Mouse (Mus musculus) lung, postnatal 0 days (tissue): ENCODE results near the gene Hal. TPM values are rescaled to one million over a fixed set of nuclear protein-coding genes. Genes with fewer than 3 reads are reported as not detected.

ENCODE experiments used
- ATAC-seq: fragments of 200-750 bp; cut with Nextera tagmentation; 2 replicates; pipeline ENCODE4 v1.8.0; 2017; ENCODE audit warnings: moderate library complexity
- DNase-seq: peaks from one replicate; pipeline ENCODE4 v3.0.0-alpha.2; 2016; ENCODE audit warnings: low spot score
- H3K27ac ChIP-seq: fragments of 300-500 bp; sonication (generic); 2 replicates; pipeline ENCODE4 v1.5.1; 2014; ENCODE audit warnings: antibody characterized with exemption, mild to moderate bottlenecking, low read length, mixed read lengths
- H3K27me3 ChIP-seq: fragments of 300-500 bp; sonication (generic); replicated peaks from 2 replicates; pipeline ENCODE4 v1.6.1; 2014; ENCODE audit warnings: low read length, mixed read lengths; ENCODE audit not compliant: insufficient read depth
- H3K36me3 ChIP-seq: fragments of 300-500 bp; sonication (generic); 2 replicates; pipeline ENCODE4 v1.6.1; 2014; ENCODE audit warnings: low read length, mixed read lengths; ENCODE audit not compliant: insufficient read depth
- H3K4me1 ChIP-seq: fragments of 300-500 bp; sonication (generic); 2 replicates; pipeline ENCODE4 v1.6.1; 2014; ENCODE audit warnings: antibody characterized with exemption, low read depth, low read length, mixed read lengths; ENCODE audit not compliant: insufficient read depth
- H3K4me2 ChIP-seq: fragments of 300-500 bp; sonication (generic); replicated peaks from 2 replicates; pipeline ENCODE4 v1.6.1; 2014; ENCODE audit warnings: low read depth, mild to moderate bottlenecking, low read length, moderate library complexity, mixed read lengths
- H3K4me3 ChIP-seq: fragments of 300-500 bp; sonication (generic); 2 replicates; pipeline ENCODE4 v1.5.1; 2014; ENCODE audit warnings: low read depth, low read length
- H3K9ac ChIP-seq: fragments of 300-500 bp; sonication (generic); replicated peaks from 2 replicates; pipeline ENCODE4 v1.6.1; 2014; ENCODE audit warnings: low read depth, mild to moderate bottlenecking
- H3K9me3 ChIP-seq: fragments of 300-500 bp; sonication (generic); 2 replicates; pipeline ENCODE4 v1.6.1; 2016; ENCODE audit warnings: low read length, mixed read lengths
- CTCF ChIP-seq: IDR thresholded peaks from 2 replicates; pipeline ENCODE4 v1.5.1; 2016; ENCODE audit warnings: antibody characterized with exemption, mild to moderate bottlenecking
- EP300 ChIP-seq: IDR thresholded peaks from 2 replicates; pipeline ENCODE4 v1.6.1; 2016; ENCODE audit warnings: antibody characterized with exemption, mild to moderate bottlenecking, control low read depth
- WGBS: fragments of 180-500 bp; shearing (Covaris S2); extraction: QIAGEN DNeasy Blood & Tissue Kit; methylation state at CpG from one replicate; pipeline ENCODE4 v1.1.7; 2014; 5-methylcytosine and 5-hydroxymethylcytosine counted together
- polyA plus RNA-seq: library from polyadenylated mRNA; unstranded; fragments of >200 nt; fragmentation: Nextera tagmentation; extraction: Ambion mirVana; gene quantifications from 2 replicates; pipeline ENCODE4 v1.2.1, GENCODE M21; 2015

Hal gene
- polyA plus RNA-seq, 1 experiment from 2014 or later = not detected

DNA sequence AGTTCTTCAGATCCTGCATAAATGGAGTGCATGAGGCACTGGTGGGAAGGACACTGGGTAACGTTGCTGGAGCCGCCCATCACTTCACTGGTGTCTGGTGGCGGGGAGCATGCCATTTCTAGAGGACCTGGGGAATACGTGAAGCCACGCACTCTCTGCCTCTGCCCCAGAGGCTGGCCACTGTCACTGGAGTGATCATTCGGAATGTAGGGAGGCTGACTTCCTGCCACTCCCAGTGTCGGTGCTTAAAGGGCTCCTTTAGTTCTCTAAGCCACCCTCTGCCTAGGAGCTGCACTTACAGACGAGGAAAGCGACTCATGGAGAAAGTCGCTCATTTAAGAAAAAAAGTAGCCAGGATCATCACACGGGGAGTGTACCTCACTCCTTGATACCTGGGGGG lies 28.5 kb upstream of the Hal start:
- Histone ChIP-seq H3K9me3 (no peaks in the 10 kb centered on the region), H3K27ac (no peak overlapping the region), H3K36me3 (peaks cover 29% of the 10 kb centered on the region), H3K9ac (no peak overlapping the region), H3K4me3 (no peak overlapping the region), H3K27me3 (no peaks in the 10 kb centered on the region), H3K4me1 (no peaks in the 10 kb centered on the region), H3K4me2 (no peak overlapping the region)
- no peak for DNase-seq
- TF ChIP-seq CTCF = no peak
- TF ChIP-seq EP300 = no peak
- WGBS = 78% methylated on average over 11 of the region's 11 CpGs
- no peak for ATAC-seq

DNA sequence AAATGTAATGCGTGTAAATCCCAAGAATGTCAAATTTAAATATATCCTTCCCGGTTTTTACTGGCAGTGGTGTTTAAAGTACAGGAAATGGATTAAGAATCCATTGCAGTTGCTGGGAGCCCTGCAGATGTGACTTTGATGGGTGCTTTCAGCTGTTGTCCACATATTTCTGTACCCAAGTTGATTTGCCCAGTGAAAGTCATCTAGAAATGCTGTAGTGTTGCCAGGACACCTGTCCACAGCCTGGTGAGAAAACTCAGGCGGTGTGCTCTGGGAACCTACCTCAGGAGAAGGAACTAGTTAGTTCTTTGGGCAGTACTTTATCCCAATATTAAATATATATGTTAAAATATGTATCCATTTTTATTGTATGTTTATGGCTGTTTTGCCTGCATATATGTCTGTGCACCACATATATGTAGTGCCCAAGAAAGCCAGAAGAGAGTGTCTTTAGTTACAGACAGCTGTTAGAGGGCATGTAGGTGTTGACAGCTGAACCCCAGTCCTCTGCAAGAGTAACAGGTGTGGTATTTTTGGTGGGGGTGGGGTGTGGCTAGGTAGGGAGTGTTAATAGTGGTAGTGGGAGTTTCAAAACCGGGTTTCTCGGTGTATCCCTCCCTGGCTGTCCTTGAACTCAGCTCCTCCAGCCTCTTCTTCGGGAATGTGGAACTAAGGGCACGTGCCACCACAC lies 25.7 kb upstream of the Hal start:
- 85% methylated on average over 7 of the region's 7 CpGs for WGBS
- Histone ChIP-seq H3K9ac (no peak overlapping the region), H3K27me3 (no peaks in the 10 kb centered on the region), H3K4me3 (no peak overlapping the region), H3K4me1 (no peaks in the 10 kb centered on the region), H3K4me2 (no peak overlapping the region), H3K9me3 (no peaks in the 10 kb centered on the region), H3K36me3 (peaks cover 44% of the 10 kb centered on the region), H3K27ac (no peak overlapping the region)
- TF ChIP-seq CTCF (no peak), EP300 (no peak)
- no peak for ATAC-seq
- DNase-seq = no peak

DNA sequence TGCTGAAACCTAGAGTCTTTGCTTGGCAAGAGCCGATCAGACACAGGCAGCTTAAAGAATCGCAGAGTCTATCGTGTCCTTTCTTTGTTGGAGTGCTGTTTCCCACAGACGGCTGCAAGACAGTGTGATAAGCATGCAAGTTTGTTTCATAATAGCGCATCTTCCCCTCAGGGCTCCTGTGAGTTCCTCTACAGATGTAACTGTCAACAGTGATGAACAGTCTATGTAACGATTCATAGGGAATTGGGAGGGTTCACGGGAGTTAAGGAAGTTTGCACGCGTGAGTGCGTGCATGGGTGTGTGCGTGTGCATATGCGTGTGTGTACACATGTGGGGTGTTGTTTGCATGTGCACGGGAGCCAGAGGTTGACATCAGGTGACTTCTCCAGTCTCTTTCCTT lies 25.0 kb upstream of the Hal start:
- TF ChIP-seq CTCF (no peak), EP300 (no peak)
- 92% methylated on average over 13 of the region's 13 CpGs for WGBS
- Histone ChIP-seq H3K27me3 (no peaks in the 10 kb centered on the region), H3K9ac (no peak overlapping the region), H3K4me3 (no peak overlapping the region), H3K27ac (no peak overlapping the region), H3K9me3 (no peaks in the 10 kb centered on the region), H3K36me3 (peaks cover 44% of the 10 kb centered on the region), H3K4me1 (no peaks in the 10 kb centered on the region), H3K4me2 (no peak overlapping the region)
- ATAC-seq (no peak), DNase-seq (no peak)

DNA sequence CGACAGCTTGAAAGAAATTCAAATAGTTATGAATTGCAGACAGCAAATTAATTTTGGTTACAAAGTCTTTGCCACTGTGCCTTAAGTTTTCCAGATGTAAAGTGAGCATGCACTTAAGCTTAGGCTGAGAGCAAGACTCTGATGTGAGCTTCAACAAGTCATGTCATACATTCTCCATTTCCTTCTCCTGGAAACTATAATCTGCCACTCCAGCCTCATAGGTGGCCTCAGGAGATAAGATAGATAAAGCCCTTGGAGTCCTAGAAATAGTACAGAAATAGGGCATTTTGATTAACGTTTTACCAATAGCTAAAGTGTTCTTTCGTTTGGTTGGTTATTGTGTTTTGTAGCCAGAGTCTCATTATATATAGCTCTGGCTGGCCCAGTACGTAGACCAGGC lies 21.3 kb upstream of the Hal start:
- TF ChIP-seq CTCF = no peak
- no peak for TF ChIP-seq EP300
- Histone ChIP-seq H3K4me2 (no peak overlapping the region), H3K4me3 (no peak overlapping the region), H3K9me3 (no peaks in the 10 kb centered on the region), H3K27me3 (no peaks in the 10 kb centered on the region), H3K9ac (no peak overlapping the region), H3K4me1 (no peaks in the 10 kb centered on the region), H3K27ac (no peak overlapping the region), H3K36me3 (peaks cover 42% of the 10 kb centered on the region)
- 90% methylated on average over 4 of the region's 4 CpGs for WGBS
- ATAC-seq (no peak), DNase-seq (no peak)

DNA sequence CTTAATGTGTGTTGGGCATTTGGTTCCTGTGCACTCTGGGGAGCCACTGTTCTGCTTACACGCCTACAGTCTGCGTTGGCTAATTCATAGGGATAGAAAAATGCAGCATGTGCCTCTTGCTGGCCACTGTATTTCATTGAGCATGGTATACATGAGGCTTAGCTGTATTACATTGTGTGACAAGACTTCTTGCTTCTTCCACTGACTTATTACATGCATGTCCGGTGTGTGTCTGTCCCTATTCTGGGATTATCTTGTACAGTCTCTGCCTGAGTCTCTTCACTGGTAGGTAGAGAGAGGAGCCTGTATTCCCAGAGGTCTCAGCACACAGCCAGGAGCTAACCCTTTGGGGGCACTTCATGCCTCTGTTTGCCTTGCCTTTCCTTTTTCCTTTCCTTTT lies 20.8 kb upstream of the Hal start:
- ATAC-seq = no peak
- H3K27me3 ChIP-seq = no peaks in the 10 kb centered on the region
- no peaks in the 10 kb centered on the region for H3K4me1 ChIP-seq
- DNase-seq = no peak
- no peak overlapping the region for H3K27ac ChIP-seq
- no peak overlapping the region for H3K9ac ChIP-seq
- no peak for TF ChIP-seq EP300
- no peak for TF ChIP-seq CTCF
- H3K9me3 ChIP-seq = no peaks in the 10 kb centered on the region
- H3K36me3 ChIP-seq = peaks cover 42% of the 10 kb centered on the region
- no peak overlapping the region for H3K4me3 ChIP-seq
- H3K4me2 ChIP-seq = no peak overlapping the region
- WGBS = 99% methylated on average over 3 of the region's 3 CpGs

DNA sequence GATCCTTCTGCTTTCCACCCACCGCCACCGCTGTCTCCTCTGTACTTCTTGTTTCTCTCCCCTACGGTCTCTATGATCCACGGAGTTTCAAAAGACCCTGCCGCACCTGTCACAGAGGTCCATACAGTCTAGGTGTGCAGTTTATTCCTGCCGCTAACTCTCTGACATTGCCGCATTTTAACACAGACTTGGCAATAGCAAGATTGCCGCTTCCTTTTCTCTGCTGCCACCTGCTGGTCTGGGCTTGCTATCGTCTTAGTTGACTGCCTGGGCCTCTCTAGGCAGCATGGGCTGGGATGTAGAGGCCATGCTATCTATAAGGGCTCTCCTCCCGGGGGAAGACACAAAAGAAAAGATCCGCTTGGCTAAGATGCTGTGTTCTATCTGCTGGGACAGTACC lies 17.2 kb upstream of the Hal start:
- Histone ChIP-seq H3K9ac (no peak overlapping the region), H3K4me1 (no peaks in the 10 kb centered on the region), H3K9me3 (no peaks in the 10 kb centered on the region), H3K4me3 (no peak overlapping the region), H3K27me3 (no peaks in the 10 kb centered on the region), H3K4me2 (no peak overlapping the region), H3K27ac (no peak overlapping the region), H3K36me3 (peaks cover 33% of the 10 kb centered on the region)
- TF ChIP-seq EP300 (no peak), CTCF (peak; percentile 96)
- 49% methylated on average over 11 of the region's 11 CpGs for WGBS
- ATAC-seq = peak; percentile 83
- DNase-seq = peak; percentile 87

DNA sequence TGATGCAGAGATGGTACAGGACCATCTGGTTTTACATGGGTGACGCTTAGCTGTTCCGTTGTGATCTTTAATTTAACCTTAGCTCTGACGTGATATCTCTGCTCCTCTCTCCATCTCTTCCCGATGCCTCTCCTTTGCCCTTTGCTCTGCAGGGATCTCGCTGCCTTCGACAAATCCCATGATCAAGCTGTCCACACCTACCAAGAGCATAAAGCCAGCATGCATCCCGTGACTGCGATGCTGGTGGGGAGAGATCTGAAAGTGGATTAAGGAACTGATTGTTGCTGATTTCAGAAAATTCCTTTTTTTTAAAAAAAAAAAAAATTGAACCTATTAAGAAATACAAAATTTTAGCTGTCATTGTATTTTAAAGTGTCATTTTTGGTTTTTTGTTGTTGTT lies 4.1 kb upstream of the Hal start:
- H3K27me3 ChIP-seq = no peaks in the 10 kb centered on the region
- H3K36me3 ChIP-seq = peaks cover 32% of the 10 kb centered on the region
- no peak overlapping the region for H3K27ac ChIP-seq
- no peak overlapping the region for H3K9ac ChIP-seq
- DNase-seq = no peak
- ATAC-seq = no peak
- H3K9me3 ChIP-seq = no peaks in the 10 kb centered on the region
- no peaks in the 10 kb centered on the region for H3K4me1 ChIP-seq
- H3K4me3 ChIP-seq = no peak overlapping the region
- WGBS = 84% methylated on average over 8 of the region's 8 CpGs
- no peak overlapping the region for H3K4me2 ChIP-seq
- TF ChIP-seq CTCF (no peak), EP300 (no peak)
